Mouse (Mus musculus): ENCODE measurements around the gene Sirt2.

DNA sequence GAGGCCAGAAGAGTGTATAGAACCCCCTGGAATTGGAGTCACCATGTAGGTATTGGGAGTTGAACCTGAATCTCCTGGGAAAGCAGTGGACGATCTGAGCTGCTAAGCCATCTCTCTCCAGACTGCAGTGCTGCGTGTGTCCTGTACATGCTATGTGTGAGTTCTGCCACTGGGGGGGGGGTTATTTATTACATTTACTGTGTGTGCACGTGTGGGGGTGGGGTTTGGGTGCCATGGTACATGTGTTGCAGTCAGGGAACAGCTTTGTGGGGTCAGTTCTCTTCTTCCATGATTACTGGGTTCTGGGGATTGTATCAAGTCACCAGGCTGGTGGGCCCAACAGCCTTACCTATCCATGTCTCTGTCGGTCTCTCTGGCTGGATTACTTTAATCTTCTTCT, 40.3 kb downstream of the Sirt2 start:
- TF ChIP-seq CTCF (IDR thresholded peaks at IDR 0.05; ENCODE audit: low read depth) (no peak), EP300 (IDR thresholded peaks at IDR 0.05; ENCODE audit: low read depth) (no peak)

All from heart, postnatal 0 days (tissue).